Mouse (Mus musculus) fat pad, adult 2 months (tissue): ENCODE measurements around the gene Icam2.
"Not testable (repeated sequence)": the region's sequence is repeated elsewhere in the genome, so short reads cannot be mapped to it uniquely, and the experiment has no call there.

Experiments used
- DNase-seq: peaks from one replicate; pipeline ENCODE4 v3.0.0-alpha.2; 2011; ENCODE audit warnings: low read depth, low spot score; ENCODE audit errors: extremely low read depth

The Icam2 gene

DNA sequence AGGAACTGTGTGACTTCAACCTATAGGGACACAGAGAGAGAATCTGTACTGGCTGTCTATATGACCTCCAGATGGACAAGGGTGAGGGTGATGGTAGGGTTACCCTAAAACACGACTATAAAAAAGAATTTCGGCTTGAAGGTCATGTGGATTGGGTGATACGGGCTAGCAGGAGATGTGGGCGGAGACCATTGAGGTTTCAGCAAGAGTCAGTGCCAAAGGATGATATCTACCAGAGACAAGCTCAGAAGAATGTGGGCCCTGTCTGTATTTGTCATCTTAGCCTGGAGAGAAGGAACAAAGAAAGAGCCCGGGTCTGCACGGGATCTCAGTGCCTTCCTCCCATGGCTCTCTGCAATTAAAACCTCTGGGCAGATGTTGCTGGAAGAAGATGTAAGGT, 38.1 kb downstream of the Icam2 start:
- no peak for DNase-seq

DNA sequence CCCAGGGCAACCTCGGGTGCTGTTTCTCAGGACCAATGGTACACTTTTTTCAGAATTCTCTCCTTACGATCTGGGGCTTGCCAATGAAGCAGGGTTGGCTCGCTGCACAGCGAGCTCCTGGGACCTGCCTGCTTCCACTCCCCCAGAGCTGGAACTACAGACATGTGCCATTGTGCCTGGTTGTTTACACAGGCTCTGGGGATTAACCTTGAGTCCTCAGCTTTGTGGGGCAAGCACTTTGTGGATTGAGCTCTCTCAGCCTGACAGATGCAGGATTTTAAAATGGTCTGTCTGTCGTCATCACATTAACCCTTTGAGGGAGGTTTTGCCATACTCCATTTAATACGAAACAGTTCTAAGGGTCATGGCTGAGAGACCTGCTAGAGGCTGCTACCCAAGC, 43.0 kb downstream of the Icam2 start:
- no peak for DNase-seq

DNA sequence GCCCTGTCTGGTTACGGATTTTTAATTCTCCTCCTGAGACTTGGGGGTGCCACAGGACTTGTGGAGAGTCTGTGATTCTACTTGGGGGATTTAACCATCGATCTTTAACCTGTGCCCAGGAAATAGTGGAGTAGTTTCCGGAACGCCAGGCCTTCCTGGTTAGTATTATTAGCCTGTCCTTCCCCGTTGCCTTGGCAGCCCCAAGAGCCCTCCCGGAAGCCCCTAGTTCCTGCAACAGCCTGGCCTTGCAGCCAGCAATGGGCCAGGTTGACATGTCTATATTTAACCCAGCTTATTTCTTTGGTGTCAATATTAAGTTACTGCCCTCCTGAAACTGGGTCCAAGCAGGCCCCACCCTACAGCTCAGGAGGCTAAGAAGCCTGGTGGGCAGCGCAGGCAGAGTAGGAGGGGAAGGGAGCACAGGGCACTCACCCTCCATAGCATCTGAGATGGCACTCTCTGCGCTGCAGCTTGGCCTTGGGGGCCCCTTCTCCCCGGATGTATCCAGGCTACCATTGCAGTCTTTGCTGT, 46.8 kb downstream of the Icam2 start:
- no peak for DNase-seq

DNA sequence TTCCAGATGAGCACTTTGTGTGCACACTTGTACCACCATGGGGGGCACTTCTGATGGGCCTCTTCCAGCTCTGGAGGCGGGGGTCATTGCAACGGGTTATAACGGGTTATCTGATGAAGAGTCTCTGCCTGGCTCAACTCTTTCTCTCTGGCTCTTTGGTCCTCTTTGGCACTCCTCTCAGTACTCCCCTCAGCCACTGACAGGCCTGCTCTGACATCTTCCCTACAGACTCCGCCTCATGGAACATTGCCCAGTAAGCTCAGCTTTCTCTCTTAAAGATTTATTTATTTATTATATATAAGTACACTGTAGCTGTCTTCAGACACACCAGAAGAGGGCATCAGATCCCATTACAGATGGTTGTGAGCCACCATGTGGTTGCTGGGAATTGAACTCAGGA, 48.6 kb downstream of the Icam2 start:
- DNase-seq, result not testable (repeated sequence)

DNA sequence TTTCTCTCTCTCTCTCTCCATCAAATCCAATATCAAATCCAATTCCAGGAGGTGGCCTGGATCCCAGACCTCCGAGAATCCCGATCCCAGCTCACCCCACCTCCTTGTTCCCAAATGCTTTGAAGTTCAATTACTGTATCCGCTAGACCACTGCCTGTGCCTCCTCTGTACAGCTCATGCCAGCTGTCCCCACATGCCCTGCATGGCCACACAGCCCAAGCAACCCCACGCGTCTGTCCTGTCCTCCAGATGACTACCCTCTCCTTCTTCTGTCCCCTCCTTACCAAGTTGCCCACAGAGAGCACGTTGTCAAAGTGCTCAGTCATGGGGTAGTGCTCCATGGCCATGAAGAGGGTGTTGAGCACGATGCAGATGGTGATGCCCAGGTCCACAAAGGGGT, 49.0 kb downstream of the Icam2 start:
- no peak for DNase-seq

DNA sequence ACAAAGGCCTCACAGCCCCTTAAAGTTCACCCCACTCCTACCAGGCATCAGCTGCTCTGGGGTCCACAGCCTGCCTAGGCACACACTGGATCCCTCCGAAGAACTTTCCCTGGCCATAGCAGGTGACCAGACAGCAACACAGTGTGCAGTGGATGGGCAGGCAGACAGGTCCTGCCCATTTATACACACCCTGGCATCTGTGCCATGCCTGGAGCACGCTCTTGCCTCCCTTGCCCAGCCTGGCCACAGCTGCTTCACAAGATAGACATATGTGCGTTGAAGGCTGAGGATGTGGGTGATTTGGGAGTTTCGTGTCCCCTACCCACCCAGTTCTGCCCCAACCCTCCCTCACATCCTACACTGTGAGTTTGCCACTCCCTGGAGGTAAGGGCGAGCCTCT, 49.8 kb downstream of the Icam2 start:
- no peak for DNase-seq

DNA sequence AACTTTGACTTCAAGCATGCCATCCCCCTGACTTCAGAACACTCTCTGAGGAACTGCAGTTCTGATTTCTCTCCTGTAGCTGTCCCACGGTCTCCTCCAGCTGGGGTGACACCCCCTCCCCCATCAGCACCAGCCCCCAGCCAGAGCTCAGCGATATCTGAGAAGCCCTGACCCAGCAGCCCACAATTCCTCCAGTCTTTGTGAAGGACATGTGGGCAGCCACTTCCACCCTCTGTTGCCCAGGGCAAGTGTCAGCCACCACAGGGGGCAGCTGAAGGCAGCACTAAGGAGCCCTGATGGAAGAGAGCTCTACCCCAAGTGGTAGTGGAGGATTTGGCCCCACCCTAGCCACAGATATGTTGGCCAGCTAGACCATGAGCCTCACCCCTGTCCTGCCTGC, 53.8 kb downstream of the Icam2 start:
- no peak for DNase-seq

DNA sequence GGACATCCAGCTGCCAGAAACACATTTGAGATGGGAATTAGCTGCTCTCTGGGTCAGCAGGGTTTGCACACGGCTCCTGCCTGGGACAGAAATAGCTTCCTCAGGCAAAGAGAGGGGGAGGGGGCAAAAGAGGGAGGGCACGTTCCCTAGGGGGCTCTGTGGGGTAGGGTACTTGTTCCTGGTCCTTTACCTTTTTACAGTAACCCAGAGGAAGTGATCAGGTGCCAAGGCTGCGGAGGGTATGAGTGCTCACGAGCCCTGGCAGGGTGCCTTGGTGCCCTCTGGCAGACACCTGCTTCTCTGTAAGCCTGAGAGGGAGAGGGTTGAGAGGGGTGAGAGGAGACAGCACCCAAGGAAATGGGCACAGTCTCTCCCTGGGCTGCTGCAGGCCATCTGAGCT, 55.4 kb downstream of the Icam2 start:
- no peak for DNase-seq

DNA sequence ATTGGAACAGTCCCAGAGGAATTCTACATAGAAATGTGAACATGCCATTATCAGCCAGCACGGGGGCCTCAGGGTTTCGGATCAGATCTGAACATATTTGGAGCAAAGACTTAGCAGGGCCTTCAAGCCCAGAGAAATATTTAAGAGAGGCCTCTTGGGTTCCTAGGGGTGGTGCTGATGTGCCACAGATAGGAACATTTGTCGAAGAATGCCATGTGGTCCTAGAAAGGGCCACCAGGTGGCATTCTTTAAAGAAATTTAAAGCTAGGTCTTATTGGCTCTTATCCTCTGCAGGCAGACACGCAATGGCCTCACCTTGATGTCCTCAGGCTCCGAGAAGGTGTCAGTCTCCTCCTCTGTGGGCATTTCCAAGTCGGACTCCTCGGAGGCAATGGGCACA, 58.2 kb downstream of the Icam2 start:
- DNase-seq, result no peak

DNA sequence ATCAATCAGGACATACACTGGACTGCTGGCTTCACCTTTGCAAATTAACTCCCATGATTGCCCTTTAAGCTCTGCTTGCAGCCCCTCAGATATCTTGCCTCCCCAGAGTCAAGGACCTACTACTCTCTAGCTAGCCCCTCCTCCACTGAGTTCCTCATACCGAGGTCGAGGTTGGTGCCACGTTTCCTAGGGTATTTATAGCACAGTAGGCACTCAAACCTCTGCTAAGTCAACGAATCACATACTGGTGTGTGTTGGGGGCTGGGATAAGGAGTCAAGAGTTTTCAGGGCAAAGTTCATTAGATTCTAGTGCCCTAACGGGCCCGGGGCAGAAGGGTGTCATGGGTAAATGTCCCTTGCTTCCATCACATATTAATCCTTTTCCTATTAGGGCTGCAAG, 58.7 kb downstream of the Icam2 start:
- no peak for DNase-seq

DNA sequence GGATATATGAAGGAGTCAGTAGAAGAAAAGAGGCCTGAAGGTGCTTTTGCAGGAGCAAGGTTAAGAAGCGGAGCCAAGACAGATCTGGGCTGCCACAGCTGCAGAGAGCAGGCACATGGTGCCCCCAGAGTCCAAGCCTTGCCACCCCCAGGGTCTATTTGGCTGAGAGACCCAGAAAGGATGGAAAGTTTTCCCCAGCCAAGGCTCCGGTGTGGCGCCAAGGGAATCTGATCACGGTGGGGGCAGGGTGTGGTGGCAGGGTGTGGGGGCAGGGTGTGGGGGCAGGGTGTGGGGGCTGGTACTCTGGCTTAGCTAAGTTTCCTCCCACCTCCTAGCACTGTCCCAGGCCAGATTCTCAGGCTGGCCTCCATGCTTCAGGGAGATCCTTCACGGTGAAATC, 59.4 kb downstream of the Icam2 start:
- DNase-seq, result no peak
